Mouse (Mus musculus) urinary bladder, adult 2 months (tissue): ENCODE data around the gene Tmem39b. TPM values are rescaled to one million over a fixed set of nuclear protein-coding genes. Genes with fewer than 3 reads are reported as not detected.

Experiments used
- DNase-seq: peaks from one replicate; pipeline ENCODE4 v3.0.0; 2022; ENCODE audit warnings: low spot score
- polyA plus RNA-seq: library from polyadenylated mRNA; depleted of rRNA; stranded (reverse); fragments of >200 nt; gene quantifications from 2 replicates; pipeline ENCODE4 v1.2.3, GENCODE M21; 2012

Tmem39b gene
- polyA plus RNA-seq, 1 experiment: 19.9 TPM

DNA sequence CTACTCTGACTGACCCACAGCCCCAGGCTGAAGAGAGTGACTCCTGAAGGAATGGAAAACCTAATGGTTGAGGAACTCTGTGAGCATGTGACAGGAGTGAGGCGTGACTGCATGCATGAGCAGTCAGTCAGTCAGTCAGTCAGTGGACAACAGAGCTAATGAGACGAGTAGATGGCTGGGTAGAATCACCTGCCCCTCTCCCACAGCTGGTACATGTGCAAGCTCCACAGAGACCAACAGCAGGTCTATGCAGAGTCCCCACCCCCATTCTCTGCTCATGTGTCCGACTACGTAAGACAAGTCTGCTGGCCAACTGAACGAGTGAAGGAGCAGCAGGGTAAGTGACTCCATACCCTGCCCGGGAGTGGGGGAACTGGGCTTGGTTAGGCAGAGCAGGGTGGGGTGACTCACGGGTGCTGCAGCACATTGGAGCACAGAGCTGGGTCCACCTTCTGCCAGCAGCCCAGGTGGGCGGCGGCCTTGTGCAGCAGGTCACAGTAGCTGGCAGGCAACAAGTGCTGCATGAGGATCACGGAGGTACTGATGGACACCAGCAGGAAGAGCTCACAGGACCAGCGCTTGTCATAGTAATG, 12.6 kb downstream of the Tmem39b start:
- DNase-seq: no peak

DNA sequence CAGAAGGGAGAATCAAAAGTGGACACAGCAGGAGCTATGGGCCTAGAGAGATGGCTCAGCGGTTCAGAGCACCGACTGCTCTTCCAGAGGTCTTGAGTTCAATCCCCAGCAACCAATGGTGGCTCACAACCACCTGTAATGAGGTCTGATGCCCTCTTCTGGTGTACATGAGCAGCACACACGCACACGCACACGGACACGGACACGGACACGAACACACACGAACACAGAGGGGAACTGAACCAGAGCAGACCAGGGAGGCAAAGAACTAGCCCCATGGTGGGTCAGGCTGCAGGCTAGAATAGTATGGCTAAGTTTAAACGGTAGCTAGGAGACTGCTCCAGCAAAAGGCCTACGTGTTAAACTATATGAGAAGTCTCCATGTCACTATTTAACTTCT, 14.8 kb downstream of the Tmem39b start:
- DNase-seq: no peak

DNA sequence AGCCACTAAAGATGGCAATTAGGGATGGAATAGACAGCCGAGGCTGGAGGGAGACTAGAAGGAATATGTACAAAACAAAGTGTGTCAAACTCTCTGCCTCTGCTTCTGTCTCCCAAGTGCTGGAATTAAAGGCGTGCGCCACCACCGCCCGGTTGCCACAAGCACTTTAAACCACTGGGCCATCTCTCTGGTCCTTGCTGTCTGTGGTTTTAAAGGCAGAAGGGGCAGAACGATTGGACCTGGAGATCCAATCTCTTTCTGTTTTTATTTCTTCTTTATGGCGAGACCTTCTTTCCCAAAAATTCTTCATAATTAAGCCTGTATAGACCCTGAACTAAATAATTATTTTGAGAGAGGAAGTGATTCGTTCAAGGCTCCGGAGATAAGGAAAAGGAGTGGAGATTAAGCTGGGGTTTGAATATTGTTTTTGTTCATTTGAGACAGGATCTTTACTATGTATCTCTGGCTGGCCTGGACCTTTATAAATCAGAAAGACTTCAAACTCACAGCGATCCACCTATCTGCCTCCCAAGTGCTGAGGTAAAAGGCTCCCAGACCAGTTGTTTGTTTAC, 23.7 kb downstream of the Tmem39b start:
- DNase-seq: no peak

DNA sequence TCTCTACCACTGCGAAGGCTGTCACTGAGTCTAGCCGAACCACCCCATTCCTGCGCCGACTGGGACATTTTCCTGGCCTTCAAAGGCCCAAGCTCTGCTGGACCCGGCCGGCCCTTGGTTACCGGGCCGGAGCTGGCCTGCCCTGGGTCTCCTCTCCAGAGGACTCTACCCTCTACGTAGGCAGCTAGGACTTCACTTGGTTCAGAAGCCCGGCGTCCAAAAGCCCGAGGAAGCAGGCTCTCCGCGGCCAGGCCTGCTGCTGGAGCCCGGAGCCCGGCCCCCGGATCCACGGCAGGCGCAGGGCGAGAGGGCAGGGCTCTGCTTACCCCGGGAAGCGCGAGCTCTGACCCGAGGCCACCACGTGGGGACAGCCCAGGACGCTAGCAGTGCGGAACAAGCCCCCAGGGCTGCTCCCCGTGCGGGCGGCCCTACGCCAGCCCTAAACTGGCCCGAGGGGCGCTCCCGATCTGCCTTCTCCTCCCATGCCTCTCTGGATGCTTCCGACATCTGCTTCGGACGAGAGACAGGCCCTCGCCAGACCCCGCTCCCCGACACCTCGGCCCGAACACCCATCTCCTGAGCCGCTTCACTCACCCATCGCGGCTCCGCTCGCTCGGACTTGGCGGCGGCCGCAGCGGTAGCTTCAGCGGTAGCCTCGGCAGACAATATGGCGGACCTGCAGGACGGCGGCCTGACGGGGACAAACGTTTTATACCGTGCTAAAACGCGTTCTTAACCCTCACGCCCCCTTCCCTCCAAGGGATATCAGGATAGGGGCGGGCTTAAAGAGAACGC, 24.4 kb downstream of the Tmem39b start, which contains the start of gene Kpna6:
Gene Kpna6 (minus strand): TSS at position 685 of the 795 bp plus-strand sequence.
- DNase-seq: peak; percentile 89

DNA sequence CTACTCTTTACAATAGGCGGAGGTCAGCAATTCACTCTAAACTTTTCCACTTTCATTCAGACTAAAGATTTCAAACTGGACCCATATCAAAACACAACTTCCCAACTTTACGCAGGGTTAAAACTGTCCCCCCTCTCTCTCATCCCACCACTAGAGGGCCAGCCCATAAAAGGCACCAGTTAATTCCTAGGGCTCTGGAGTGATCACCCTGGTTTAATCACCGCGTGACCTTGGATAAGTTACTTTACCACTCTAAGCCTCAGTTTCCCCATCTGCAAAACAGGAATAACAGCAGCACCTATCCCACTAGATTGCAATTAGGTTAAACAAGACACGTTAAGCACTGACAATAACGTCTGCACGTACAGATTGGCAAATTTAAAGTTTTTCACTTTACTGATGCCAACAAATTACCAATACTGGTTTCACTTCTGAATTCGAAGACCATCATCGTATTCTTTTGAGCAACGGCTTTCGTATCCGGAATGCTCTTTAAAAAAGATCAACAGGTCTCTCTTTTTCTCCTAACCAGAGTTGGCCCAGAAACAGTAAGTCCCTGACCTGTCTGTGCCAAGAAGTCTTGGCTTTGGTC, 25.1 kb downstream of the Tmem39b start:
- no peak for DNase-seq

DNA sequence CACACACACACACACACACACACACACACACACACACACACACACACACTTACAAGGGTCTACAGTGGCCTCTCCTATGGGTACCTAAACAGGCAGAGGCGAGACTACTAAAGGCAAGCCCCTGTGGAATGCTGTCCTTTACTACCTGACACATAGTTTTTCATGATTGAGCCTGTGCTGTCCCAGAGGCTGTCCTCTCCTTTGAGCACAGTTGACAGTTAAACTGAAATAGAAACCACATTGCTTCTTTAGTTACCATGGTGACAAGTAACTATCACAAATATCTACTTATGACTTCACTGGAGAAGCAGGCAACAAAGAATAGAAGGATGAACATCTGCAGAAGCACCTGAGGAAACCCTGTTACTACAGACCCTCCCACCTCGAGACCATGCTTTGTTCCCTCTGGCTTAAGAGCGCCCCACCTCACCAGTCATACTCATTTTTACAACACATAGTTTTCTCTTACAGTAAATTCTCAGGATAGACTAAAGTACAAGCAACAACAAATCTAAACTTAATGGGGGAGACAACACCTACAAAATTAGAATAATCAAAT, 34.3 kb downstream of the Tmem39b start:
- no peak for DNase-seq

DNA sequence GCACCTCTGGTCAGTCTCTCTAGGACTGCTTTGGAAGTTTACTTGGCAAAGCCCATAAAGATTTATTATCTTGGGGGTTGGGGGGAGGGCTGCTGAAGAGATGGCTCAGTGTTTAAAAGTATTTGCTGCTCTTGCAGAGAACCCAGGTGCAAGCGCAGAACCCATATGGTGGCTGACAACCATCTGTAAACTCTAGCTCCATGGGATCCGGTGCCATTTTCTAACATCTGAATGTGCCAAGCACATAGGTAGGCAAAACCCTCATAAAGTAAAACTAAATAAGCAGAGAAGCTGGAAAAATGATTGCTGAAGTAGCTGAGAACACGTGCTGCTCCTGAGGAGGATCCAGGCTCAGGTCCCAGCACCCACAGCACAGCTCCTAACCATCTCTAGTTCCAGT, 35.1 kb downstream of the Tmem39b start:
- DNase-seq: no peak

DNA sequence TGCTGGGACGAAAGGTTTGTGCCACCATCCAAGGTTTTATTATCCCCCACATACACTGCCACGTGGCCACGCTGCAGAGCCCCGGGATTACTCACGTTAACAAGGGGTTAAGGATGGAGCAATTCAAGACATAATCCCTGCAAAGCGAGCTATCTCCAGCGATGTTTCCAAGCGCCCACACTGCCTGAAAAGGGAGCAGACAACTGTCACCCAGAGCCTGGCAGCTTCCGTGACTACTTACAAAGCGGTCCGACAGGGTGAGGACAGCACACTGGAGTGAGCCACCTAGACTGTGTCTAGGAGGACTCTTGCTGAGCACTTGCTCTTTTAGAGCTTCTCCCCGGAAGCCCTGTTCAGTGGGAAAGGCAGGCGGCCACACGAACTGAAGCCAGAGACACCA, 41.9 kb downstream of the Tmem39b start:
- DNase-seq: no peak

DNA sequence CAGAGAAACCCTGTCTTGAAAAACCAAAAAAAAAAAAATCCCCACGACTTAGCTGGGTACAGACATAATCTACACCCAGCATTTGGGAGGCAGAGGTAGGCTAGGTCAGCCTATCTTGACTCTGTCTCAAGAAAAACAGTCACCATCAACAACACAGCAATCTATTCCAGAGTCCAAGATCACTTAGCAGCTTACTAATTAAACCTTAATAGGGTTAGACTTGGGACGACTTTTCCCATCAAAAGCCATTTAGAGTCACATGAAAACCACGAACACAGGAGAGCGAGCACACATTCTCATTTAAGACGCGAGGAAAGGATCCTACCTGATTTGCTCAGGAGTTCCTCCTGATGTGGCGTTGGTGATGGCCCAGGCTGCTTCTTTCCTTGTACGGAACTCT, 46.3 kb downstream of the Tmem39b start:
- no peak for DNase-seq

DNA sequence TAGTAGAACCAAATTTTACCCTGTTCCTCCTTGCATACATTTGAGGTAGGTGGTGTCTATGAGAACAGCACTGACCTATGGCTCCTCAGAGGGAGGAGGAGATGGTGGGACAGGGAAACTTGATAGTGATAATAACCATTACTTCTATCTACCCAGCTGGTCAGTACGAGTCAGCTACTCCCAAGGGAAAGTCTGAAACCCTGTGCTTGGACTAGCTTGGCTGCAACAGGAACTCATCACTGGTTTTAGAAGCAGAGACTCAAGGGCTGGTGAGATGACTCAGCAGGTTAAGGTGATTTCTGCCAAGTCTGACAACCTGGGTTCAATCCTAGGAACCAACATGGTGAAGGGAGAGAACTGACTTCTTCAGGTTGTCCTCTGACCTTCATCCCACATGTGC, 48.0 kb downstream of the Tmem39b start:
- DNase-seq: no peak

DNA sequence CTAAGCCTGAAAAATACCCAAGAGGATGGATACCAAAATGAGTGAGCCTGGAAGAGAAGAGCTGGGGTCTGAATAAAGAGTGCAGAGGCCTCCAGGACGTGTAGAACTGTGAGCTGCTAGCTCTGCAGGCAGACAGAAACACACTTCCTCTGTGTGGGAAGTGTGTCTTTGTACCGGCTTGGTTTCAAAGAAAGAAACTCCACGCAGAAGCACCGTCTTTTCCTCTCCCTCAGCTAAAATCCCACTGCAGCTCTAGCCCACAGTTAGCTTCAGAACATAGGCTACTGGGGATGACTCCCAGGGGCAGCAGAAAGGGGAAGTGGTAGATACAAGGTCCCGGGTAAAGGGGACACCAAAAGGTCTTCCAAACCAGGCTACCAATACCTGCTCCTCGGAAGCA, 51.4 kb downstream of the Tmem39b start:
- DNase-seq: no peak

DNA sequence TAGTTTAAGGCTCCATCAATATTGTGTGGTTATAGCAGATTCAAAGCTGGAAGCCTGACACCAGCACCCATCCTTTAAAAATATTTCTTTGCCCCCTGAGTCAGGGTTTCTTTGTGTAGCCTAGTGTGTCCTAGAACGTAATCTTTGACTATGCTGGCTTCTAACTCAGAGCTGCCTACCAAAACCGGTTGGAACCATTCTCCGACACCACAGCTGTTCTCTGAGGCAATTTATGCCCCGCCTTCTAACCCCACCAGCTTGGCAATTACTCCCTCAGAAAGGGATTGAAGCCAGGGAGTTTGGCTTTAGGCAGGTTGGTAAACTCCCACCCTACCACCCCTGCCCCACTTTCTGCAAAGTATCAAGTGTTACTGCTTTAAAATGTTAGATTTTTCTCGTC, 54.9 kb downstream of the Tmem39b start:
- DNase-seq: no peak

DNA sequence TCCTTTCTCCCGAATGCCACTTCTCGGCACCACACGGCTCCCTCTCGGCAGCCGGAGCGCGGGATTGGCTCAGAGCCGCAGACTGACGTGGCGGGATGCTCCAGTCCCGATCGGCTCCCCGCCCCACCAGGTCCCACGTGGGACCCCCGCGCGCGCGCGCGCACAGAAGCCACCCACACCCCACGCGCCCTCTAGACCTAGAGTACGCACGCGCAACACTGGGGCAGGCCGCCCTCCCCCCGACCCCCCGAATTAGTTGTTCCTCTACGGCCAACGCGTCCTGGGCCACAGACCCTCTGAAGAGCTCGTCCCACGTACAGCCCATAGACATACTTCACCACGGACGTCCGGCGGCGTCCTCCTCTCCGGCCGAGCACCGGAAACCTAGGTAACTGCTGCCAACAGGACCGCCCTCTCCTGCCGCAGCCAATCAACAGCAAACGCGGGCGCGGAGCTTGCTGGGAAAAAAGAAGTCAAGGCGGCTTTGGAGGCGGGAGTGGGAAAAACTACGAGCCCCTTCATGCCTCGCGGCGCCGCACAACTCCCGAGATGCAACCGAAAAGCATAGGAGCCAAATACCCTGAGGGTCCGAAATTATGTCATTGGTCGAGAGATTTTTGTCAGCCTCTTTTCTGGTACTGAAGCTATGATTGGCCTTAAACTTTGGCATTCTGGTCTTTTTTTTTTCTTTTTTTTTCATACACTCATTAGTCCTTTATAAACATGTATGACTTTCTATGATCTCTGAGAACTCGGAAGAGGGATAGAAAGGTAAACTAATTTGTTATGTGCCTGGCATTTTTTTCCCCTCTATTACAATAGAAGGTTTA, 55.8 kb downstream of the Tmem39b start, which contains the start of gene Txlna:
Gene Txlna (minus strand): TSS at position 428 of the 830 bp plus-strand sequence.
- peak; percentile 86 for DNase-seq

DNA sequence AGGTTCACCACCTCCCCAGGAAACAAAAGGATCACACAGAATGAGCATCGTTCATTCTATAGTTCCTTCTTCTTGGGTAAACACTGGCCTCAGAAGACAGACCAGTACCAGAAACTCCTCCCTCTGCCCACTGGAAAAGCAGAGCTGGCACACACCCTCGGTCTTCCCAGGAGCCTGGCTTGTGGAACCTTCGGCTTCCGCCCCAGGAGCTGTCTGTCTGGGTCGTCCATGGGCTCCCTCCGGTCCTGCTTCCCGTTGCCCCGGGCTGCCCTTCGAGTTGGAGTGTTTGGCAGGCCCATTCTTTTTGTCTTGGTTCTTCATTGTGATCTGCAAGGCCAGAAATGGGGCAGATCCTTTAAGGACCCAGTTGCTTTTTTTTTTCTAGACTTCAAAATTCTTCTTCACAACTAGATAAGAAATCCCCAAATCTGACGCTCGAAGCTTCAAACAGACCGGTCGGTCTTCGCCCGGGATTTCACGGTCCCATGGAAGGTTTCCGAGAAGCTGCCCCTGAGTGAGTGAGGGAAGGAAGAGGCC, 56.5 kb downstream of the Tmem39b start:
- DNase-seq: no peak

DNA sequence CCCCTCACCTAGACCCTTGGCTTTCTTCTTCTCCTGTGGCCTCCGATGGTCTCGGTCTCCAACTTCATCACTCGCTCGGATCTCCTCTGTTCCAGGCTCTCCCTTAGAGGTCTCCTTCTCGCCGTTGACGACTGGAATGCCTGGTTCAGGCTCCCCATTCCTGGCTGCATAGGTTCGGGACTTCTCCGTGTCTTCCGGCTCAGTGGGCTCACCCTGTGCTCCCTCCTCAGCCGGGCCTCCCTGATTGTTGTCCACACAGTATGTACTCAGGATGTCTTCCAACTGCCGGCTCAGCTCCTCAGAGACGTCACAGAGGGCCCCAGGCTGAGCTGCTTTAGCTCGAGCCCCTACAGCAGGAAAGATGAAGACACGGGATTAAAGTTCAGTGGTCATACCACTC, 57.4 kb downstream of the Tmem39b start:
- no peak for DNase-seq

DNA sequence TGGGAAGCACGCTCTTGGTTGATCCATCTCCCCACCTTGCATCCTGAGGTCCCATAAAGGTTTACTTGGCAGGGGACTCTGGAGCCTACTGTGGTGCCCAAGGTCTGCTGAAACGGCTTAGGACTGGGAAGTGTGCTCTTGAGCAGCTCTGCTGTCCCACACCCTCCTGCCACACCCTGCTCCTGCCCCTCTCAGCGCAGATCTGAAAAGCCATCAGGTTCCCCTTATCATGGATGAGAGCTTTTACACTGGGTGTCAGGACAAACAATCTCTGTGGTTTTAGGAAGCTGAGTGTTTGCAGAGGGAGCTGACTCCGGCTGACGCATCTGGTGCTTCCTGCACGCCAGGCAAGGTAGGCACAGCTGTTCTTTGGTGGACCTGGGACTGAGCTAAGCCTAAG, 62.8 kb downstream of the Tmem39b start:
- DNase-seq: no peak

DNA sequence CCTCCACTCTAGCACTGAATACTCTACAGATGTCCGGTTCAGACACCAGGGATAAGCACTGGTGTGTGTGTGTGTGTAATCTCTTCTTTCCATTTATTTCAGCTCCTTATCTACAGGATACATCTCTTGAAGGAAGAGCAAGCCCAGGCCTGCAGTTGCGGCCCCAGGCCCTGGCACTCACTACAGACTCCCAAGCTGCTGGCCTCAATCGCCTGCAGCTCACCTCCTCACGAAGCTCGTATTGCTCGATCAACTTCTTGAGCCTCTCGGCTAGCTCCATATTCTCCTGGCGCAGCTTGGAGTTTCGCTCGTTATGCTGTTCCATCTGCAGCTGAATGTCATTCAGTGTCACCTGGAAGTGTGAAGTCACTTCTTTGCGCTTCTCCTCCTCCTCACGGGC, 64.8 kb downstream of the Tmem39b start:
- DNase-seq: no peak

DNA sequence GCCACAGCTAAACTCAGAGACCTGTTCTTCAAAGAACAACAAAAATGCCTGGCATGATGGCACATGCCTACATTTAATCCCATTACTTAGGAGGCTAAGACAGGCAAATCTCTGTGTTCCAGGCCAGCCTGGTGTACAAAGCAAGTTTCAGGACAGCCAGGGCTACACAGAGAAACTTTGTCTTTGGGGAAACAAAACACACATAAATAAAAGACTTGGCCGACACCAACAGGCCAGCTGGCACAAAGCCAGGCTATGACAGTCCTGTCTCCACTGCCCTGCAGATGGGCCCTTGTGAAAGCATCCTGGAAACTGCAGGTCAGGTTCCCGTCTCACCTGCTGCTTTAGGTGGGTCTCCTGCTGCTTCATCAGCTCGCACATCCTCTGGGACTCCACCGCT, 65.7 kb downstream of the Tmem39b start:
- DNase-seq: no peak
